Mouse (Mus musculus): ENCODE measurements around the gene Mog. TPM values are rescaled to one million over a fixed set of nuclear protein-coding genes. Genes with fewer than 3 reads are reported as not detected.

Gene Mog
- not detected for polyA plus RNA-seq (2017; shearing (Covaris generic))

DNA sequence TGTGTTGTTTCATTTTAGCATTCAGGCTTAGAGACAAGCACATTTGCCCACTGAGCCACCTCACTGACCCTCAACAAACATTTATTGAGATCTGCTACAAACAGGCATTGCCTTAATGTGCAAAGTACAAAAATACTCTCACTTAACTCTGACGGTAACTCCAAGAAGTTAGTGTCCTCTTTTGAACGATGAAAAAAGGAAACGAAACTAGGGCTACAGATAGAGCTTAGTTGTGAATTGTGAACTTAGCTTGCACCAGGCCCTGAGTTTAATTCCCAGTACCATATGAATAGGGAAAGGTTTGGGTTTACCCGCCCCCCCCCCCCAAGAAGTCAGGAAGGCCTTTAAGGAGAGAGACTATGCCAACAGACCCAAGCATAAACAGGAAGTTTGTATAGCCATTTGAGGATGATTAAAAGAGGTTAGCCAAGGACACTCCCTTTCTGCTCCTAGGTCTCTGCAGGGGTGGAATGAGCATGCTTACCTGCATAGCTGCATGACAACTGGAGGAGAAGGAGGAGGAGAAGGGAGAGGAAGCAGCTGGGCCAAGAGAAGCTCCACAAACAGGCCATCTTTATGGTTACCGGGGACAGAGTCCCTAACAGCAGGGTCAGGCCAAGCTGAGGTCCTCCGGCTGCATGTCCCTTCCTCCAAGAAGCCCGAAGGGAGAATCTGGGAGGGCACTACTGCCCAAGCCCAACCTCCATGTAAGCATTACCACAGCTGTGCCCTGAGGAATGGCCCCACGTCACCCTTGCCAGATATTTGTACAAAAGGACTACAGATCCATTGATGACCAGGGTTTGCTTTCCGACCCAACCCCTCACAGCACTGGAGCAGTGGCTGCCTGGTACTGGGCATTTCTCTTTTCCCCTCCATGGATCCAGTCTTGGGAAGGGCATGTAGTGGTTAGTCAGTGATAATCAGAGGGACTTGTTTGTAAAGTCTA, at the start of gene Mog:
Gene Mog, minus strand, starts transcription at position 771 of the 949 bp plus-strand sequence.

DNA sequence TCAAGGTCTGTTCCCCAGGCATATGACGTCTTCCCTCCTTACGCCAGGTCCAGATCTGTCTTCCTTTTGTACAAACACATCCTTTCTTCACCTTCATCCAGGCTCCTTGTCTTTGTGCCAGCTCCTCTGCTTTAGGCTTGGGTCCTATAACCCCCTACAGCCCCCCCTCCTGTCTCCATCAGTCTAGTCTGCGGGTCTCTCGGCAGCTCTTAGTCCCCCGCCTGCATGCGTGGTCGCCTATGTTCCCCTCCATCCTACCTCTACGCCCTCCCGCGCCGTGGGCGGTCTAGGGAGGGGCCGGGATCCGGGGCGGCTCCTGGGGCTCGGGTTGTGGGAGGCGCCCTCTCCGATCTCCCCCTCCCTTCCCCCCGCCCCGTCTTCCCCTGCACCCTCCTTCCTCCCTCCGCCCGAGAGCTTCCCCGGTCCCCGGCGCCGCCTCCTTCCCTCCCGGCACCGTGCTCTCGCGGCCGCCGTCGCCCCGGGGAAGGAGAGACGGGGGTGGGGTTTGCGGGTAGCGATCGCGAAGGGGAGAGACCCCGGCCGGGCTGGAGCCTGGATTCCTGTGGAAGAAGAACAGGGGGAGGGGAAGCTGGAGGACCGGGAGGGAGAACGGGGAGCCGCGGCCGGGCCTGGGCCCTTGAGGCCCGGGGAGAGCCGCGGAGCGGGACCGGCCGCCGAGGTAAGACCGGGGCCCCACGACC, 22.6 kb upstream of the Mog start, which contains the start of gene Gabbr1:
Gene Gabbr1, plus strand, starts transcription at position 356 of the 701 bp plus-strand sequence.

DNA sequence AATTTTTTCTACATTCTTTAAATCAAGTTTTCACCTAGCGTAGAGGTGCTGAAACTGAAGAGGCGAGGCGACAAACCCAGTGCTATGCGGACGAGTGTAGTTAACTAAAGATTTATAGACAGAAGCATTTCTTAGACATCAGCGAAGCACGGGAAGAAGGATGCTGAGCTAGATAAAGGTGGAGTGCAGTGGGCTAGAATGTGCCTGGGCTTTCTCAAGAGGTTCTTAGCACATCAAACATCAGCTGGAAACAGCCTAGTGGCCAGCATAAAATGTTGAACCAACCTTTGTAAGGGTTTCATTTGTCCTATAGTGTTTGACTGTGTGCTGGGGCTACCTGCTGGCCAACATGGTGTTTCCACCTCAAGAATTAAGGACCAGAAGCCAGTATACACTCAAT, 22.3 kb downstream of the Mog start, which contains the start of gene Zfp57:
Gene Zfp57, plus strand, starts transcription at position 301 of the 400 bp plus-strand sequence.

DNA sequence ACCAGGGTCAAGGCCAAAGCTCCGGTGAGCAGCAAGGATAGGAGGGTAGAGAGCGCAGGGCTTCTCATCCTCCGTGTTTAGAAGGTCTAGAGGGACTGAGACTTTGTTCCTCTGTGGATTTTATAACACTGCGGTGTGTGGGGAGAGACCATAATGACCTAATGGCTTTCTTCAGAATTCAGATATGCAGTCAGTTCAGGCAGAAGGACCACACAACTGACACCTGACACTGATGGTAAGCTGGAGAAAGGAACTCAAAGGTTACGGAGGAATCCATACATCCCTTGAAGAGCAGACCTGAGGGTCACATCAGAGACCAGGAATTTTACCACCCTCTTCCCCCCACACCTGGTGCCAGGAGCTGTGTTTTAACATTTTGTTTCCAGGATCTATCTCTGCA, 33.8 kb downstream of the Mog start, which contains the start of gene H2-M5:
Gene H2-M5, minus strand, starts transcription at position 101 of the 400 bp plus-strand sequence.

DNA sequence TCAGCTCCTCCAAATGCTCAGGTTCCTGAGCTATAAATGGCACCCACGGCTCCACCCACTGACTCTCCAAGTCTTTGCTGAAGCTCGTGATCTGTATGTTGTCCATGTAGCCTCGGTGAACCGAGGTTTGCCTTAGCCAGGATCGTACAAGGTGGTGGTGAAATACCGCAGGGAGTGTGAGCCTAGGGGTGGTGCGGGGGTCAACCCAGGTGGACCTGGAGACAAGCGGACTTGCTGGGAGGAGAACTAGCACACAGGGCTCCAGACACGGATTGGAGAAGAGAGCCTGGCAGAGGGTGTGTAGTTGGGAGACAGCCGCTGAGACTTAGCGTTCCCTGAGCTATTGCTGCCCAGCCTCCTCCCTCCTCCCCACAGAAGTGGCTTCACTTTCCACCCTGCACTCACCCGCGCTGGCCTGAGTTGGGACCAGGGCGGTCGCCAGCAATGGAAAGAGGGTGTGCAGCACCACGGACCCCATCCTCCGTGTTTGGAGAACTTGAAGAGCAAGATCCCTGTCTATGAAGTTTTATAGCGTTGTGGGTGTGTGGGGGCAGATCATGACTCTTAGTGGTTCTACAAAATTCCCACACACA, 41.9 kb downstream of the Mog start, which contains the start of gene 2410137M14Rik:
Gene 2410137M14Rik, minus strand, starts transcription at position 17 of the 593 bp plus-strand sequence.

Other genes starting within 250 kb of the Mog start
- not detected for gene H2-M10.6, start 211.2 kb downstream of the Mog start, polyA plus RNA-seq (2017; shearing (Covaris generic))
- gene Trim26, start 186.3 kb downstream of the Mog start, polyA plus RNA-seq (2017; shearing (Covaris generic)), result 118 TPM
- gene Trim15, start 156.2 kb downstream of the Mog start, polyA plus RNA-seq (2017; shearing (Covaris generic)), result not detected
- not detected for gene Trim10, start 153.8 kb downstream of the Mog start, polyA plus RNA-seq (2017; shearing (Covaris generic))
- gene Trim40, start 133.3 kb downstream of the Mog start, polyA plus RNA-seq (2017; shearing (Covaris generic)), result not detected
- not detected for gene Trim31, start 125.3 kb downstream of the Mog start, polyA plus RNA-seq (2017; shearing (Covaris generic))
- gene Rnf39, start 80.5 kb downstream of the Mog start, polyA plus RNA-seq (2017; shearing (Covaris generic)), result 0.86 TPM
- gene Ppp1r11, start 71.7 kb downstream of the Mog start, polyA plus RNA-seq (2017; shearing (Covaris generic)), result 243 TPM
- gene Znrd1, start 64.8 kb downstream of the Mog start, polyA plus RNA-seq (2017; shearing (Covaris generic)), result 133 TPM
- gene Znrd1as, start 64.8 kb downstream of the Mog start, polyA plus RNA-seq (2017; shearing (Covaris generic)), result 2.6 TPM
- gene 2410137M14Rik, start 42.2 kb downstream of the Mog start, polyA plus RNA-seq (2017; shearing (Covaris generic)), result not detected
- not detected for gene H2-M5, start 33.9 kb downstream of the Mog start, polyA plus RNA-seq (2017; shearing (Covaris generic))
- gene Zfp57, start 22.2 kb downstream of the Mog start, polyA plus RNA-seq (2017; shearing (Covaris generic)), result not detected
- gene Gabbr1, start 22.6 kb upstream of the Mog start, polyA plus RNA-seq (2017; shearing (Covaris generic)), result 14.8 TPM
- gene Olfr90, start 65.1 kb upstream of the Mog start, polyA plus RNA-seq (2017; shearing (Covaris generic)), result not detected
- gene Olfr91, start 74.9 kb upstream of the Mog start, polyA plus RNA-seq (2017; shearing (Covaris generic)), result not detected
- not detected for gene Olfr92, start 96.7 kb upstream of the Mog start, polyA plus RNA-seq (2017; shearing (Covaris generic))
- not detected for gene Olfr93, start 138.1 kb upstream of the Mog start, polyA plus RNA-seq (2017; shearing (Covaris generic))
- not detected for gene Ubd, start 170.5 kb upstream of the Mog start, polyA plus RNA-seq (2017; shearing (Covaris generic))
- gene Olfr94, start 177.6 kb upstream of the Mog start, polyA plus RNA-seq (2017; shearing (Covaris generic)), result not detected
- gene Olfr95, start 189.7 kb upstream of the Mog start, polyA plus RNA-seq (2017; shearing (Covaris generic)), result not detected
- not detected for gene Olfr96, start 196.7 kb upstream of the Mog start, polyA plus RNA-seq (2017; shearing (Covaris generic))
- not detected for gene Olfr97, start 213.9 kb upstream of the Mog start, polyA plus RNA-seq (2017; shearing (Covaris generic))
- not detected for gene Olfr98, start 240.4 kb upstream of the Mog start, polyA plus RNA-seq (2017; shearing (Covaris generic))
- 86.2 TPM for gene H2-M3, start 246.8 kb upstream of the Mog start, polyA plus RNA-seq (2017; shearing (Covaris generic))